Mouse (Mus musculus): ENCODE measurements around the gene Vsnl1.

- TF ChIP-seq POLR2A (IDR thresholded peaks at IDR 0.05; ENCODE audit: low read depth, low read length) (no peak), CTCF (conservative IDR thresholded peaks at IDR 0.05; ENCODE audit: insufficient read depth, insufficient read length, low read depth, low read length) (no peak)
Measured at GRCm38 (mm10) chr12:11384754-11385153, 51.7 kb downstream of the Vsnl1 start.
